Mouse (Mus musculus): Measurements from ENCODE around the gene Bsn. TPM values are rescaled to one million over a fixed set of nuclear protein-coding genes. Genes with fewer than 3 reads are reported as not detected.

Bsn gene
- total RNA-seq, 1 experiment from 2014 or later = under 0.01 TPM

DNA sequence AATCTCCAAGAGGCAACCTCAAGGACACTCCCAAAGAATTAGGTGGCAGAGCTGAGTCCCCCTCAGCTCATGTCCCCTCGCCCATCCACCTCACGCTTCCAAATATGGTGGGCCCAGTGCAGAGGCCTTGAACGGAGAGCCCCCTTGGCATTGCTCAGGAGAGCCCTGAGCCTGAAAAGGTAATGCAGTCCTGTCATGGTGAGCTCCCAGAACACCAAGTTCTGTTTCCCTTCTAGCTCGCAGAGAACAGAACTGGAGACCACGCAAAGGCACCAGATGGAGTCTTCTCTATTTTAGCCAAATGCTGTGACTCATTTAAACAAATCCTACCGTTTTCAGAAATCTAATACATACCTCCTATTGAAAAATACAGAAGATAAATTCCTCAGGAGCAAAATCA lies 32.7 kb downstream of the Bsn start:
- ATAC-seq (replicated peaks; ENCODE audit: insufficient number of reproducible peaks, low FRiP score, low TSS enrichment, poor library complexity, severe bottlenecking) = no peak

DNA sequence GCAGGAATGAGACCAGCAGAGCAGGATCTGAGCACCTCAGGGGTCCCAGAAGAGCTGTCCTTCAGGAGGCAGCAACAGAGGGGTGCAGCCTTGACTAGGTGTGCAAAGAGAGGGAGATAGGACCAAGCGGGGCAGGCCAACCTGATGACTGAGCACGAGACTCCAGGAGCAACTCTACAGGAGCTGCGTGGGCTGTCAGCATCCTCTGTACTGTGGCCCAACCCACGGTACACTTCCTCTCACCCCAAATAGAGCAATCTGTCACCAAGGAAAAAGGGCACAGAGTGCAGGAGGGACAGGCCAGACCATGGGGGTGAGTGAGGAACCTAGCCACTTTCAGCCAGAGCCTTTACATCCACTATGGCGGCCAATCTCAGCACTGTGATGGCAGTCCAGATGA lies 33.4 kb downstream of the Bsn start:
- ATAC-seq (replicated peaks; ENCODE audit: insufficient number of reproducible peaks, low FRiP score, low TSS enrichment, poor library complexity, severe bottlenecking) = no peak

DNA sequence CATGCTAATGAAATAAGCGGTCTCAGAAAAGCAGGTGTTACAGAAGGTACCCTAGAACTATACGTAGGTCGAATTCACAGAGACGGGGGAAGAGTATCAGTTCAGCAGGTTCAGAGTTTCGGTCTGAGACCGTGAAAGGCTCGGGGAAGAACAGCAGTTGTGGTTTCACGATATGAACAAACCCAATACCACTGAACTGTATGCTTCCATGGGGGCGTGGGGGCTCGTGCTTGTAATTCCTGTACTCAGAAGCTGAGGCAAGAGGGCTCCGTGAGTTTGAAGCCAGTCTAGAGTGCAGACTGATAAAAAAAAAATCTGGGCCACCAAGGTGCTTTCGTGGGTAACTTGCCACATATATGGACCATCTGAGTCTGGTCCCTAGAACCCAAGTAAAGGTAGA lies 35.4 kb downstream of the Bsn start:
- no peak for ATAC-seq (replicated peaks; ENCODE audit: insufficient number of reproducible peaks, low FRiP score, low TSS enrichment, poor library complexity, severe bottlenecking)

DNA sequence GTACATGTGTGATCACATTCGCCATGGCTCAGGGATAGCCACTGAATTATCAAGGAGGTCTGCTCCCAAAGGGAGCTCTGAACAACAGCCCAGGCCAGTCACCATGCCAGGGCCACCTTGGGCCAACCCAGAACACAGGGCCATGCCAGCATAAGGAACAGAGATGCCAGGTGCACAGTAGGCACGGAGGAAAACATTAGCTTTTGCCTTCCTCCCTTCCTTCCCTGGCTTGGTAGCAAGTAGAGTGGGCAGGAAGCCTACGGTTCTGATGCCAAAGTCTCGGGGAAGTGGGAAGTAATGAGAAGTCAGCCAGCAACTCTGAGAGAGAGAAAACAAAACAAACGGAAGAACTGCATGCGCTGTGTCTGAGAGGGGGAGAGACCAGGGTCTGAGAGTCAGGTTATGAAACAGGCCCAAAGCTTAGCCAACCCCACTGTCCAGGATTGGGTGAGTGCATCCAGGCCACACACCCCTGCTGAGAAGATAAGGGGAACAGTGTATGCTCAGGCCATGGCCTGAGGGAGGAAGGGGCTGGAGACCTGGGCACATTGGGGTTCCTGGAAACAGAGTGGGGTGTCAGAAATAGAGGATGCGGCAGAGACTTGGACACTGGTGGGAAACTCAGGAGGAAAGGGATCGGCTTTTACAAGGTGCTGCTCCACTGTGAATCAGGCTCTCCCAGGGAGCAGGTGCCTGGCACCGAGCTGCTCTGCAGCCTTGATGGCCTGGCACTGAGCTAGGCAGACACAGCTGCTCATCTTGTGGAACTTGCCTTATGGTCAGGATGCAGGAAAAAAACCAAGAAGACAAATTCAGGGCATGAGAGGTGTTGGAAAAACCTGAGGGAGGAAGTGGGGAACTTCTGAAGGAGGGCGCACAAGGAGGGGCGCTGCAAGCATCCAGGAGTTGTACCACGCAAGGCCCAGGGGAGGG lies 36.4 kb downstream of the Bsn start:
- ATAC-seq (replicated peaks; ENCODE audit: insufficient number of reproducible peaks, low FRiP score, low TSS enrichment, poor library complexity, severe bottlenecking) = no peak

DNA sequence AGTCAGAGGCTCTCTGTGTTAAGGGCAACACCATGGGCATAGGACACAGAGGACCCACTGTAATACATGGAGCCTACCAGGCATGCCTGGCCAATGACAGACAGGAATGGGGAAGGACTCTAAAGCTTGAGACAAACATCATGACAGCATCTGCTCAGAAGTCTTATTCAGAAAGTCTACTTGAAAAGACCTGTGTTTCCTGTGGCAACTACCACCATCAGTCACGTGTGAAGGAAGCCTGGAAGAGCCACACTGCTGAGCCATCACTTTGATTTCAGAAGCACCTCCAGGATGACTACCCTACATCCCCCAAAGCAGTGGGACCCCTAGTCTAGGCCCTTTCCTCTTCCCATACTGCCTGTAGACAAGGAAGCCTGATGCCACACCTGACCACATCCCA lies 39.7 kb downstream of the Bsn start:
- ATAC-seq (replicated peaks; ENCODE audit: insufficient number of reproducible peaks, low FRiP score, low TSS enrichment, poor library complexity, severe bottlenecking) = no peak

DNA sequence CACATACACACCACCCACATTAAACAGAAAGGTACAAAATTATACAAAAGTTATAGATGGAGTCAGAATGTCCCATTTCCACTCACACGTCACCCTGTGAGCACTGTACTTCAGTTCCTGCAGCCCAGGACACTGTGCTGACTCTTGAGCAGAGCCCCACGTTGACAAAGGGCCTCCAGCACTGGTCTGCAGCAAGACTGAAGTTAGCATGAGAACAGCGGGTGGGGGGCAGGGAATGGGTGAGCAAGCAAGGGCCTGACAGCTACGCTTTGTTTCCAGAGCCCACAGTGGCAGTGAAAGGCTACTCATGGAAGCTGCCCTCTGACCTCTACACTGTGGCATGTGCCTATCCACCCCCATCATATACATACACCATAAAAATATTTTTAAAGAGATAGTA lies 40.4 kb downstream of the Bsn start:
- ATAC-seq (replicated peaks; ENCODE audit: insufficient number of reproducible peaks, low FRiP score, low TSS enrichment, poor library complexity, severe bottlenecking) = no peak

DNA sequence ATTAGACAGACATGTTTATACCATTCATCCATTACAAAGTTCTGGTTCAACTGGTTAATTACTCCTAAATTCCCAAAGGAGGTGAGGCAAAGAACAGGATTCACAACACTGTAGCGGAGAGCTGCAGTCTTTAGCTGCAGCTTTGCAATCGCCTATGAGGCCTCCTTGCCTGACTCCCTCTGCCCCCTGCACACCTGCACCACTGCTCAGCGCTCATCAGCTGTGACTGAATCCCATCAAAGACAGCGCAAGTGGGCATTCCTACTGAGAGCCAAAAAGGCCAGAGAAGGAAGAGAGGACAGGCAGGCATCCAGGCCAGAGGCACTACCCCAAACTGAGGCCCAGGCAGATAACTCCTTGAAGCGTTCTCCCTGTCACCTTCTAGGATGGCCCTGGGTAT lies 42.6 kb downstream of the Bsn start:
- ATAC-seq (replicated peaks; ENCODE audit: insufficient number of reproducible peaks, low FRiP score, low TSS enrichment, poor library complexity, severe bottlenecking) = no peak

DNA sequence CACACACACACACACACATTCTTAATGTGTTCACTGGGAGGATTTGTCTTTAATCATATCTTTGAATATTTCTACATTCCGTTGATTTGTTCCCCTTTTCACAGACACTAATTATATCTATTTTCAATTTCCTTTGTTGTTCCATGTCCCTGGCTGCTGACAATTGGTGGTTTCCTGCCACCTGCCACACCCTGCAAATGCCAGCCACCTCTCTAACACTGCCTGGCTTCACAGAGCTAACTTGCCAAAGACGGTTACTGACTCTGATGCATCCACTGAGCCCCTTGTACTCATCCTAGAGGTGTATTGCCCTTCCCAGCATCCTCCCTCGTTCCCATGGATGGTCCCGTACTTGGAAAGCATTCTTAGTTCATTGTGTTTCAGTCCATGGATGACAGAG lies 43.7 kb downstream of the Bsn start:
- no peak for ATAC-seq (replicated peaks; ENCODE audit: insufficient number of reproducible peaks, low FRiP score, low TSS enrichment, poor library complexity, severe bottlenecking)

DNA sequence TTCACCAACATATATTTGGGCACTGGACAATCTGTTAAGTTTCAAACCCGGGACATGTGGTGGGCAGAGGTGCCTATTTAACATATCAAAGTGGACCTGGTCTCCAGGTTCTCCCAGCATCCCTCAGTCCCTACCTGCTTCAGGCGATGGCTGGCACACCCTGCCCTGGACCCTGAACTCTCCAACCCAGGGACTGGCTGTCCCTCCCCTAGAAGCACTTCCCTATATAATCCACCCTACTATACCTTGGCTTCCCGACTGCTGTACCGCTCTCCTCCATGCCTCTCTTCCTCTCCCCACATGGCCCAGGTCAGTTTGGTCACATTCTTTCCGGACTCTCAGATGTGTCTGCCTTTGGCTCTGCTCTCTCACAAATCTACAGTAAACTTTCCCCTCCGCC lies 44.4 kb downstream of the Bsn start:
- no peak for ATAC-seq (replicated peaks; ENCODE audit: insufficient number of reproducible peaks, low FRiP score, low TSS enrichment, poor library complexity, severe bottlenecking)

DNA sequence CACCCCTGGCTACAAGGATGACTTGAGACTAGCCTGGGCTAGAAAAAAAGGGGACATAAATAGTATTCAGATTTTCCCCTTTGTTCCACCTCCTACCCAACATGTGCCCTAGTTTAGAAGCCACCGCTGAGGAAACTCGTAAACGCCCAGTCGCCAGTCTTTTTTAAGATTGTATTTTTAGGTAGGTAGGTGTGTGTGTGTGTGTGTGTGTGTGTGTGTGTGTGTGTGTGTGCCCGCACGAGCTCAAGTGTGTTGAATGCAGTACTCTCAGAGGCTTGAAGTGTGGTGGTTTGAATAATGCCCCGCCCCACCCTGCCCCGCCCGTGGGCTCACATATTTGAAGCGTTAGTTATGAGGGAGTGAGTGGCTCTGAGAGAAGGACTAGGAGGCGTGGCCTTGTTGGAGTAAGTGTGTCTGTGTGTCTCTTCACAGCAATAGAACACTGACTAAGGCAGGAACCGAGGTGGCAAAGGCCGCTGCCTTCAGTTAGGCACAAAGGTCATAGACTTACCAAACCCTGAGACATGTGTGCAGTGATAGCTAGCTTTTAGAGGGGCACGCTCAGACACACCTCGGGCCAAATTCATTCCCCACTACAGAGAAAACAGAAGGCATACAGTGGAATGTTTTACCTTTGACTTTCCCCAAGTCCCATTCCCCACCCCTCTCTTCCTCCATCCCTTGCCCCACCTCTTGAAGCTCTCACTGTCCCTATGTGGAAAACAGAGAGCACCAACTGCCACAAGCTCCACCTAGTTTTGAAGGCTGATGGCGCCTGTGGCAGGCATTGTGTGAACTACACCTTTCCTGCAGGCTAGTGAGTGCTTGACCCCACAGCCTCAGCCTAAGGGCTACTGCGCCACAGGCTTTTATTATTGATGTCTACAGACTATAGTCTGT lies 45.6 kb downstream of the Bsn start:
- no peak for ATAC-seq (replicated peaks; ENCODE audit: insufficient number of reproducible peaks, low FRiP score, low TSS enrichment, poor library complexity, severe bottlenecking)

DNA sequence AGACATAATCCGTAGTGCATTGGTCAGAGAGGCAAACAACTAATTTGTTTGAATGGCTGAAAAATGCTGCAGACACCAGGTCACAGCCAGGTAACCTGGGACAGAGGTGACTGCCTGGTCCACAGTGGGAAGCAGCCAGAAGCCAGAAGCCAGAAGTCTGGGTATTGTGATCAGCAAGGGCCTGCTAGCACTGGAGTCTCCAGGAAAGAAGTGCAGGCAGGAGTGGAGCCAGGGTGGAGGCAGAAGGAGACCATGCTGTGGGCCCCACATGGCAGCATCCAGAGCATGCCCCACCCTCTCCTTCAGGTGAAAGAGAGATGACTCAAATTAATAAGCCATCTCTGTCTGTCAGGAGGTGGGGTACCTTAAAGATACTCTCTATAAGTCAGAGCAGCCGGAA lies 46.7 kb downstream of the Bsn start:
- no peak for ATAC-seq (replicated peaks; ENCODE audit: insufficient number of reproducible peaks, low FRiP score, low TSS enrichment, poor library complexity, severe bottlenecking)

DNA sequence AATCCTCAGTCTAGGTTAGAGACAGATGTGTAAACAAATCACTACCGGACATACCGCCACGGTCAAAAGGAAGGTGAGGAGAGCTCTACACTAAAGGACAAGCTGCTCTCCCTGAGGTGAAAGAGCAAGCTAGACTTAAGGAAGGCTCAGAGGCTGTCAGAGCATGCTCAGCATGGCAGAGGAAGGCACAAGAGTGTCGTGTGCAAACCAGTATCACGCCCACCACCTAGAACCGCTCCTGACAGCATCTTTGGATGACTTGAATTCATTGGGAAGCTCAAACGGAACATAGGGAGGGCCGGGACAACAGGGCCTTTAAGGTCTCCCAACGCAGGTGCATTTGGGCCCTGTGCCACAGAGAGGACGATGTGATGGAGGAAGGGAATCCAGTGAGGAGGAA lies 48.8 kb downstream of the Bsn start:
- ATAC-seq (replicated peaks; ENCODE audit: insufficient number of reproducible peaks, low FRiP score, low TSS enrichment, poor library complexity, severe bottlenecking) = no peak

DNA sequence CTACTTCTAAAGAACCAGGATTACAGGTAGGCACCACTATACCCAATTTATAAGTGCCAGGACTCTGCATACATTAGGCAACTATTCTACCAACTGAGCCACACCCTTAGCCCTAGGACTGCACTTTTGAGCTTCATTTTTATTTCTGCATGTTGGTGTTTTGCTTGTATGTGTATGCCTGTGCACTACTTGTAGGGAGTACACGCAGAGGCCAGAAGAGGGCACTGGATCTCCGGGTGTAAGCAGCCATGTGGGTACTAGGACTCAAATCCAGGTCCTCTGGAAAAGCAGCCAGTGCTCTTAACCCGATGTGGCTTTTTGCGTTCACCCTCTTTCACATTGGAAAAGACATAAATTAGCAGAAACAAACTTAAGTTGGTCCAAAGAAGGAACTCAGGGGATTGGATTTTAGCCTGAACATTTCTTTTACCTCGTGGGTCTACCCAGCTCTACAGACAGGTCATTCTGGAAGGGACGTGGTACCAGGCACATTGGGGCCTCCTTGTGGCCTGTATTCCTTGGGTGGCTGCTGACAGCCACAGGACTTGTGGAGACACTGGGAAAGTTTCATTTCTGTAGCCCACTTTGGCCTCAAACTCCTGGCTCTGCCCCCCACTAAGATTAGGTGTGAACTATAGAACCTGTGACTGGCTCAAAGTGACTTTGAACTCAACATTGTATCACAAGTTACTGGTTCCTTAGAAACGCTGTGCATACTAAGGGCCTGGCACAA lies 50.1 kb downstream of the Bsn start:
- ATAC-seq (replicated peaks; ENCODE audit: insufficient number of reproducible peaks, low FRiP score, low TSS enrichment, poor library complexity, severe bottlenecking) = no peak

DNA sequence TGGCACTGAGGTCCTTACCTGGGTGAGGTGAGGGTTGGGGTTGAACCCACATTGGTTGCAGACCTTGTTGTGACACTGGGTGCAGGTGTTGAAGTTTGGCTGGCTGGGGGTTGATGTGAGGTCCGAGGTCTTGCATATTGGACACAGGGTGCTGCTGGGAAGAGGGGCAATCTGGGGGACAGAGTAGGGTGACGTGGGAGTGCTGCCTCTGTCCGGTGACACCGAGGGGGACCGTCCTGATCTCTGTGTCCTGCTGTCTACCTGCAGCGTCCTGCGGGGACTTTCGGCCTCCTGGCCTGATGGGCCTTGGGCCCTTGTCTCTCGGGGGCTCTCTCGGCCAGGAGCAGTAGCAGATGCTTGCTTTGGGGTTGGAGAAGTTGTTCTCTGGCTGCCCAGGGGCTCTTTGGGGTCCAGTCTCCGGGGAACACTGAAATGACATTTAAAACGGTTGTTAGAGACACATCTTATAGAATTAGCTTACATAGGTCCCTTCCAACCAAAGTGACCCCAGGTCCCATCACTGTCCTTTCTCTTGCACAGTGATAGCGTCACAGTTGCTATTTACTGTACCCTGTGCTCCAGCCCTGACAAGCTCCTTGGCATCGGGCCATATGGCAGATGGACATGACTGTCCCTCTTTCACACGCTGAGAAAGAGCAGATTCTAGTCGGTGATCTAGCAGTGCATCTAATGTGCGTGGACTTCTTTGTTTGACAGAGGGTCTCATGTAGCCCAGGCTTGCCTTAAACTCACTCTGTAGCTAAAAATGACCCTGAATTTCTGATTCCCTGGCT lies 50.8 kb downstream of the Bsn start:
- ATAC-seq (replicated peaks; ENCODE audit: insufficient number of reproducible peaks, low FRiP score, low TSS enrichment, poor library complexity, severe bottlenecking) = no peak

DNA sequence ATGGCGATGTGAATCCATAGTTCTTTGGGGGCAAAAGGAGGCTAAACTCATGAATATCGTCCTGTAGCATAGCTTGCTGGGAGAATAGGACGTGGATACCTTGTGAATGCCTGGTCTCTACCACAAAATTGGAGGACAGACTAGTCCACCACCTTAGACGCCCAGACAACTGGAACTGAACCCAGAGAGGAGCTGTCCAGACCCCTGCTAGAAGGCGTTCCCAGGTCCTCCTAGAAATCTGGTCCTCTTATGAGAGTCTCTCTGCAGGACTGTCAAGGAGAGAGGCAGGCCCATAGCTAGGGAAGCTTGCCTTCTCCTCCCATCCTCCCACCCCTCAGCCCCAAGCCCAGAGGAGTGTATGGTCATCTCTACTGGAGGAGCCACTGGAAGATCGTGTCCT lies 52.1 kb downstream of the Bsn start:
- no peak for ATAC-seq (replicated peaks; ENCODE audit: insufficient number of reproducible peaks, low FRiP score, low TSS enrichment, poor library complexity, severe bottlenecking)

DNA sequence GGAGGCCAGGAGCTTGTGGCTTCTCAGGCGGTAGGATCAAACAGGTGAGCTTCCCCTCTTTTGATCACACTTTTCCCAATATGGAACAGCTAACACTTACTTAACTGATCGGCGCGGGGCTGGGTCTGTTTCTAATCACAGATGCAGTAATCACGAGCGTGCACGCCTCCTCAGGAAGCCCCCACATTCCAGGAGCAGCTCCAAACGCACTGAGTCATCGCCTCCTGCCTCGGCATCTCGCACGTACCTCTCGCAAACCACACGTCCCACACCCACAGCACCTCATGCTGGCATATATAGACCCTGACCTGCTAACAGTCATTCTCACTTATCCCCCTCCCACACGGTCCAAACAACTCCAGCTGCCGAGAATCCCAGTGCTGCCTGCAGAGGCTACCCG lies 52.7 kb downstream of the Bsn start:
- no peak for ATAC-seq (replicated peaks; ENCODE audit: insufficient number of reproducible peaks, low FRiP score, low TSS enrichment, poor library complexity, severe bottlenecking)

DNA sequence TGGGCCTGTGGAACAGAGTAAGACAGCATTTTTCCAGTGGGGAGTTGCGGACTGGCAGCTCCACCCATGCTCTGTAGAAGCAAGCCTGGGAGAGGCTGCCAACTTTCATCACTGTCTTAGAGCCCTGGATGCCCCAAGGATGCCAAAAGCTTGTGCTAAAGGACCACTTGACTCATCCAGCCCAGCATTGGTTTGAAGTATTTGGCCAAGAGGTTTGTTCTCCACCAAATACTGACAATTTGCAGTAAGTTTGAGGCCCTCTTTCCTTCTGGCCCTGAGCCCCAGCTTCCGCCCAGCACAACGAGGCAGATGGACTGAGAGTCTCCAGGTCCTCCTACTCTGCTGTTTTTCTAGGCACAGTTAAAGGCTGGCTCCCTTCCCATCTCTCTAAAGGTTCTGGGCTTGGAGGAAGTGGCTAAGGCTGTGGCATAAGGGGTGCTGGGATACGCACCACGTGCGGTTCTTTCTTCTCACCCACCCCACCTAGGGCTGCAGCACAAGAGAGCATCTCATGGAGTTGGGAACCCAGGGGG lies 53.2 kb downstream of the Bsn start:
- no peak for ATAC-seq (replicated peaks; ENCODE audit: insufficient number of reproducible peaks, low FRiP score, low TSS enrichment, poor library complexity, severe bottlenecking)

DNA sequence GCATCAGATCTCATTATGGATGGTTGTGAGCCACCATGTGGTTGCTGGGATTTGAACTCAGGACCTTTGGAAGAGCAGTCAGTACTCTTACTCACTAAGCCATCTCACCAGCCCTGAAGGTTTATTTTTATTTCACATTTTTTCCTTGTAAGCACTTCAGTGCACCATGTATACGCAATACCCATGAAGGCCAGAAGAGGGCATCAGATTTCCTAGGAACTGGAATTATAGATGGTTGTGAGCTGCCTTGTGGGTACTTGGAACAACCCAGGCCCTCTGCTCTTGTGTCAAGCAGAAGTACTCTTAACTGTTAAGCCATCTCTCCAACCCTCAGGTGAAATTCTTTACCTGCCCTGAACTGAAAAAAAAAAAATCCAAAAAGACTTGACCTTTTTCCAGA lies 54.0 kb downstream of the Bsn start:
- ATAC-seq (replicated peaks; ENCODE audit: insufficient number of reproducible peaks, low FRiP score, low TSS enrichment, poor library complexity, severe bottlenecking) = no peak
